ENCODE assay signal across 13 mouse cellular contexts in genomic region chr4:135958354-135958753, GRCm38 (mm10). TPM values are rescaled to one million over a fixed set of nuclear protein-coding genes. Genes with fewer than 3 reads are reported as not detected.
DNase-seq lines count a peak whose midpoint lies in the region; ATAC-seq and TF ChIP-seq lines count a peak whose summit lies in the region.
"Had no signal": no experiment of that assay in that cellular context is flagged by ENCODE, and none has a peak within 500 bp of the region (broad histone marks: within the 10 kb centered on the region; RNA-seq: fewer than 3 reads in every experiment).

No protein-coding gene starts in this region.

- H3K27me3 ChIP-seq in E14TG2a.4 (ENCODE audit: insufficient read depth, low read length), result no peaks in the 10 kb centered on the region
- H3K27me3 ChIP-seq in kidney, embryonic 14.5 days (ENCODE audit: control insufficient read depth, insufficient read depth, low read length), result no peaks in the 10 kb centered on the region
- H3K27me3 ChIP-seq in liver, embryonic 12.5 days (replicated peaks), result no peaks in the 10 kb centered on the region
- H3K27me3 ChIP-seq: neural tube, embryonic 15.5 days had no signal

- peaks cover 55% of the 10 kb centered on the region for H3K4me1 ChIP-seq in E14TG2a.4 (replicated peaks; ENCODE audit: low read depth, low read length)
- peaks cover 0 to 8% of the 10 kb centered on the region in 2 experiments; a peak in 2 of 4 replicates for H3K4me1 ChIP-seq in ES-E14 (ENCODE audit: control insufficient read depth in 2 of 2, insufficient read depth in 2 of 2, low read length in 2 of 2, poor library complexity in 1 of 2)
- H3K4me1 ChIP-seq in kidney, embryonic 14.5 days (ENCODE audit: control insufficient read depth, insufficient read depth, low read length), result peaks cover 11% of the 10 kb centered on the region
- peaks cover 21% of the 10 kb centered on the region for H3K4me1 ChIP-seq in liver, embryonic 12.5 days

- no peak overlapping the region for H3K4me2 ChIP-seq in kidney, embryonic 14.5 days (replicated peaks; ENCODE audit: low read depth, low read length)
- H3K4me2 ChIP-seq in liver, embryonic 12.5 days, result peak overlapping the region; percentile 2; the same call in 1 of the 2 replicates
- H3K4me2 ChIP-seq: neural tube, embryonic 15.5 days had no signal

- H3K9ac ChIP-seq in ES-E14 (ENCODE audit: insufficient read depth, low read depth, low read length, poor library complexity, severe bottlenecking), result peak overlapping the region; percentile 40; the same call in 1 of the 2 replicates
- H3K9ac ChIP-seq in kidney, embryonic 14.5 days (ENCODE audit: low read depth, low read length), result peak overlapping the region; percentile 13; the same call in 1 of the 2 replicates
- H3K9ac ChIP-seq in liver, embryonic 12.5 days, result no peak overlapping the region
- H3K9ac ChIP-seq: neural tube, embryonic 15.5 days had no signal

- ATAC-seq in kidney, embryonic 14.5 days (ENCODE audit: low FRiP score, low TSS enrichment), result no peak
- ATAC-seq in liver, embryonic 12.5 days, result no peak
- no peak for ATAC-seq in megakaryocyte, adult 5-6 weeks (ENCODE audit: poor library complexity, severe bottlenecking)
- ATAC-seq: forebrain, embryonic 16.5 days had no signal

- no peak for DNase-seq in ES-E14 (ENCODE audit: low read depth, low spot score)
- no peak for DNase-seq in thymus, postnatal 4 days
- DNase-seq in left cerebral cortex, postnatal 36 days (ENCODE audit: low spot score in 2 of 2), result no peak
- no peak for DNase-seq in layer of hippocampus, adult 8-10 months (ENCODE audit: low spot score in 2 of 2)
- DNase-seq: heart, postnatal 10 days; layer of hippocampus, adult 9-11 months; right cerebral cortex, postnatal 14 days had no signal

- peaks cover 24% of the 10 kb centered on the region for H3K36me3 ChIP-seq in E14TG2a.4 (ENCODE audit: insufficient read depth, low read length)
- H3K36me3 ChIP-seq in ES-E14 (ENCODE audit: control insufficient read depth, insufficient read depth, low read length, poor library complexity, severe bottlenecking), result peaks cover 1% of the 10 kb centered on the region; the same call in 1 of the 2 replicates
- H3K36me3 ChIP-seq in kidney, embryonic 14.5 days (ENCODE audit: control insufficient read depth, insufficient read depth, low read length), result peaks cover 27% of the 10 kb centered on the region; the same call in 1 of the 2 replicates
- H3K36me3 ChIP-seq in liver, embryonic 12.5 days, result peaks cover 80% of the 10 kb centered on the region

- no peak for TF ChIP-seq CTCF in E14TG2a.4 (conservative IDR thresholded peaks at IDR 0.05; ENCODE audit: low read length)

- in situ Hi-C loops in ES-E14 (cut with MboI; ENCODE audit: low sequenced_read_pairs in 2 of 2, unreplicated experiment in 2 of 2), result no loop called here

- no peaks in the 10 kb centered on the region for H3K9me3 ChIP-seq in E14TG2a.4 (ENCODE audit: low read length)
- no peaks in the 10 kb centered on the region for H3K9me3 ChIP-seq in ES-E14 (ENCODE audit: control insufficient read depth, insufficient read depth, low read depth, low read length)
- no peaks in the 10 kb centered on the region for H3K9me3 ChIP-seq in kidney, embryonic 14.5 days (ENCODE audit: control insufficient read depth, low read length)
- H3K9me3 ChIP-seq in liver, embryonic 12.5 days (replicated peaks), result no peaks in the 10 kb centered on the region
- H3K9me3 ChIP-seq: neural tube, embryonic 15.5 days had no signal

- 60% methylated on average over 8 of the region's 8 CpGs for WGBS in kidney, embryonic 14.5 days
- 63% methylated on average over 8 of the region's 8 CpGs for WGBS in liver, embryonic 12.5 days (ENCODE audit: insufficient replicate concordance)

- H3K27ac ChIP-seq in ES-E14 (ENCODE audit: insufficient read depth, low read depth, low read length, poor library complexity, severe bottlenecking), result no peak overlapping the region
- H3K27ac ChIP-seq in kidney, embryonic 14.5 days (ENCODE audit: low read depth, low read length), result no peak overlapping the region
- peak overlapping the region; percentile 48; the same call in 1 of the 2 replicates for H3K27ac ChIP-seq in liver, embryonic 12.5 days
- H3K27ac ChIP-seq: neural tube, embryonic 15.5 days had no signal

- H3K4me3 ChIP-seq in E14TG2a.4 (replicated peaks; ENCODE audit: low read length), result 0 out of 2 replicates have a peak overlapping the region, but pooled peaks have one; percentile 17
- no peak overlapping the region for H3K4me3 ChIP-seq in ES-E14 (ENCODE audit: insufficient read depth in 1 of 2, low read depth in 1 of 2, low read length in 2 of 2, poor library complexity in 1 of 2, severe bottlenecking in 1 of 2)
- H3K4me3 ChIP-seq in kidney, embryonic 14.5 days (ENCODE audit: low read length), result no peak overlapping the region
- H3K4me3 ChIP-seq in liver, embryonic 12.5 days, result no peak overlapping the region
- H3K4me3 ChIP-seq: neural tube, embryonic 15.5 days had no signal

- intact Hi-C loops in left cerebral cortex, postnatal 36 days (cut with DNase I), result no loop called here

TF ChIP-seq in ES-E14, 5 proteins besides CTCF, POLR2A, EP300 and RAD21:
- no peak for TF ChIP-seq MAFK (IDR thresholded peaks at IDR 0.05; ENCODE audit: insufficient read depth, low read depth, low read length)
- TF ChIP-seq ZNF384 (IDR thresholded peaks at IDR 0.05; ENCODE audit: low read depth, low read length), result no peak
- no peak for TF ChIP-seq ZC3H11A (IDR thresholded peaks at IDR 0.05; ENCODE audit: borderline replicate concordance, low read depth, low read length)
- no peak for TF ChIP-seq HCFC1 (IDR thresholded peaks at IDR 0.05; ENCODE audit: borderline replicate concordance, insufficient read depth, low read length)
- no peak for TF ChIP-seq CHD2 (IDR thresholded peaks at IDR 0.05; ENCODE audit: low read depth, low read length)
TF ChIP-seq in ES-E14: peak in this region for 0.

RNA-seq across cellular contexts. Expression of gene Gale, which starts 5.2 kb away (rescaled TPM):
- 31.1 and 33.0 TPM in 2 replicates for total RNA-seq in ES-E14 (2012; rRNA removed)
- 29.0 and 31.3 TPM in 2 replicates for polyA plus RNA-seq in kidney, embryonic 14.5 days (2014; fragmentation: Nextera tagmentation; extraction: Ambion mirVana)
- 36.0 and 41.2 TPM in 2 replicates for polyA plus RNA-seq in liver, embryonic 12.5 days (2016; fragmentation: Nextera tagmentation; extraction: Ambion mirVana)
- total RNA-seq in megakaryocyte, adult 5-6 weeks (2015), result 6.4 and 7.6 TPM in 2 replicates
- 10.0 and 11.6 TPM in 2 replicates for total RNA-seq in megakaryocyte, adult 5-6 weeks (2017)
- total RNA-seq in left cerebral cortex, postnatal 36 days (2021), result 10 to 100 TPM; 22.4 to 24.1 TPM
- total RNA-seq in layer of hippocampus, adult 8-10 months (2022), result 10 to 100 TPM; 22.3 to 28.1 (median 26.3) TPM

RNA-seq across cellular contexts. Expression of gene Hmgcl, which starts 12.1 kb away (rescaled TPM):
- total RNA-seq in ES-E14 (2012; rRNA removed), result 15.6 and 17.4 TPM in 2 replicates
- polyA plus RNA-seq in kidney, embryonic 14.5 days (2014; fragmentation: Nextera tagmentation; extraction: Ambion mirVana), result 81.1 and 81.3 TPM in 2 replicates
- 67.4 and 71.1 TPM in 2 replicates for polyA plus RNA-seq in liver, embryonic 12.5 days (2016; fragmentation: Nextera tagmentation; extraction: Ambion mirVana)
- 60.7 and 76.8 TPM in 2 replicates for total RNA-seq in megakaryocyte, adult 5-6 weeks (2015)
- 54.9 and 60.4 TPM in 2 replicates for total RNA-seq in megakaryocyte, adult 5-6 weeks (2017)
- total RNA-seq in left cerebral cortex, postnatal 36 days (2021), result 10 to 100 TPM; 28.9 to 30.6 TPM
- 10 to 100 TPM; 34.6 to 39.1 (median 37.6) TPM for total RNA-seq in layer of hippocampus, adult 8-10 months (2022)

RNA-seq across cellular contexts. Expression of gene Lypla2, which starts 14.1 kb away (rescaled TPM):
- 23.8 and 33.0 TPM in 2 replicates for total RNA-seq in ES-E14 (2012; rRNA removed)
- polyA plus RNA-seq in kidney, embryonic 14.5 days (2014; fragmentation: Nextera tagmentation; extraction: Ambion mirVana), result 133 and 140 TPM in 2 replicates
- polyA plus RNA-seq in liver, embryonic 12.5 days (2016; fragmentation: Nextera tagmentation; extraction: Ambion mirVana), result 59.5 and 61.7 TPM in 2 replicates
- 49.7 and 51.4 TPM in 2 replicates for total RNA-seq in megakaryocyte, adult 5-6 weeks (2015)
- 21.4 and 25.3 TPM in 2 replicates for total RNA-seq in megakaryocyte, adult 5-6 weeks (2017)
- 10 to 100 TPM; 80.0 to 86.1 TPM for total RNA-seq in left cerebral cortex, postnatal 36 days (2021)
- 100 to 1,000 TPM in 2 of 4 experiments, 10 to 100 TPM in 2; 94.3 to 103 (median 98.5) TPM for total RNA-seq in layer of hippocampus, adult 8-10 months (2022)

RNA-seq across cellular contexts. Expression of gene Pithd1, which starts 28.7 kb away (rescaled TPM):
- 35.3 and 41.6 TPM in 2 replicates for total RNA-seq in ES-E14 (2012; rRNA removed)
- 49.0 and 62.1 TPM in 2 replicates for polyA plus RNA-seq in kidney, embryonic 14.5 days (2014; fragmentation: Nextera tagmentation; extraction: Ambion mirVana)
- polyA plus RNA-seq in liver, embryonic 12.5 days (2016; fragmentation: Nextera tagmentation; extraction: Ambion mirVana), result 115 and 121 TPM in 2 replicates
- 14.9 and 18.5 TPM in 2 replicates for total RNA-seq in megakaryocyte, adult 5-6 weeks (2015)
- 20.6 and 26.2 TPM in 2 replicates for total RNA-seq in megakaryocyte, adult 5-6 weeks (2017)
- total RNA-seq in left cerebral cortex, postnatal 36 days (2021), result 10 to 100 TPM; 82.7 to 91.9 TPM
- total RNA-seq in layer of hippocampus, adult 8-10 months (2022), result 10 to 100 TPM; 79.8 to 89.2 (median 83.7) TPM

RNA-seq across cellular contexts. Expression of gene Fuca1, which starts 37.8 kb away (rescaled TPM):
- 69.8 and 124 TPM in 2 replicates for total RNA-seq in ES-E14 (2012; rRNA removed)
- 57.6 and 69.2 TPM in 2 replicates for polyA plus RNA-seq in kidney, embryonic 14.5 days (2014; fragmentation: Nextera tagmentation; extraction: Ambion mirVana)
- 22.2 and 23.8 TPM in 2 replicates for polyA plus RNA-seq in liver, embryonic 12.5 days (2016; fragmentation: Nextera tagmentation; extraction: Ambion mirVana)
- total RNA-seq in megakaryocyte, adult 5-6 weeks (2015), result 72.1 and 86.7 TPM in 2 replicates
- total RNA-seq in megakaryocyte, adult 5-6 weeks (2017), result 143 and 189 TPM in 2 replicates
- total RNA-seq in left cerebral cortex, postnatal 36 days (2021), result 10 to 100 TPM; 31.7 to 40.0 TPM
- total RNA-seq in layer of hippocampus, adult 8-10 months (2022), result 10 to 100 TPM; 51.2 to 73.5 (median 59.2) TPM
